Mouse (Mus musculus) bone marrow, adult 2 months (tissue): ENCODE measurements around the gene Larp1b.

ENCODE experiments used
- CTCF ChIP-seq: fragments of 200-500 bp; IDR thresholded peaks from 2 replicates; pipeline ENCODE4 v1.5.1; 2011; ENCODE audit warnings: low read length, control low read depth; ENCODE audit not compliant: control insufficient read depth, insufficient read depth
- POLR2A ChIP-seq: fragments of 200-500 bp; IDR thresholded peaks from 2 replicates; pipeline ENCODE4 v1.6.1; 2011; ENCODE audit warnings: low read depth, mild to moderate bottlenecking, control low read depth, low read length, borderline replicate concordance; ENCODE audit not compliant: control insufficient read depth

DNA sequence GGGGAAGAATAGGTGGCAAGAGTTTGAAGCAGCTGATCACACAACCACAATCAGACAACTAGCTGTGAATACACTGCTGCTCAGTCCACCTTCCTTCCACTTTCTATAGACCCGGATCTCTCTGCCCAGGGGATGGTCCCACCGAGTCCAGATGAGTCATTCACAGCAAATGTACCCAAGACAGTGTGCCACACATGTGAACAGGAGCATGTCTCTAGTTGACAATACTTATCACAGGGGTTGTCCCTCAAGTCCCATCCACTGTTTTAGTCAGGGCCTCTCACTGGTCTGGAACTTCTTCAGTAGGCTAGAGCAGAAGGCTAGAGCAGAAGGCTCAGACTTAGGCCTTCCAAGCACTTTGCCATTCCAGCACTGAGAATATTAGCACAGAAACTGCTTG, 113.1 kb downstream of the Larp1b start:
- TF ChIP-seq CTCF, result no peak
- no peak for TF ChIP-seq POLR2A
